Mouse (Mus musculus) layer of hippocampus, postnatal 36 days (tissue): ENCODE measurements at regions not wholly inside any gene's neighbourhood (a gene's known extent, or its start where the extent isn't known, plus 50 kb on each side); places are given as distances from the start of the nearest gene placed in this dataset.

Source experiments
- DNase-seq, 2 experiments: peaks; one replicate each; pipeline ENCODE4 v3.0.0; 2022

- DNase-seq, result no peak
These were observed 76.0 kb upstream of the Frmd4a start for GRCm38 (mm10) chr2:3941496-3941895.

GRCm38 (mm10) chr2:3947432-3947831 is 70.1 kb upstream of the Frmd4a start:
- DNase-seq, result no peak

DNA sequence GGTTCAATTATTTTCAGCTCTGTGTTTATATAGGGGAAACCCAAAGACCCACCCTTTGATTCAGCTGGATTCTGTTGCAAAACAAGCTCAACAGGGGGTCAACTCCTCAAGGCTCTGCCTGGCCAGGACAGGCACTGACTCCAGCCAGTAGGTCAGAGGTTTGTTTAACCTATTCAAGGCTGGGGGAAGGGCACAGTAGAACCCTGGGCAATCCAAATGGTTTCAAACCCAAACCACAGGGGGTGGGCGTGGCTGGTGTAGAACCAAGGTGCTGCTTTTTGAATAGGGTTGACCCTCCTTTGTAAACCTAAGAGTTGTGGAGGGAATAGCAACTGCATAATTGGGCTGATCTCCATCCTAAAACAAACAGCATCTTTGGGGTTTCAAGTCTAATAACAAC is 69.2 kb upstream of the Frmd4a start:
- no peak for DNase-seq

DNA sequence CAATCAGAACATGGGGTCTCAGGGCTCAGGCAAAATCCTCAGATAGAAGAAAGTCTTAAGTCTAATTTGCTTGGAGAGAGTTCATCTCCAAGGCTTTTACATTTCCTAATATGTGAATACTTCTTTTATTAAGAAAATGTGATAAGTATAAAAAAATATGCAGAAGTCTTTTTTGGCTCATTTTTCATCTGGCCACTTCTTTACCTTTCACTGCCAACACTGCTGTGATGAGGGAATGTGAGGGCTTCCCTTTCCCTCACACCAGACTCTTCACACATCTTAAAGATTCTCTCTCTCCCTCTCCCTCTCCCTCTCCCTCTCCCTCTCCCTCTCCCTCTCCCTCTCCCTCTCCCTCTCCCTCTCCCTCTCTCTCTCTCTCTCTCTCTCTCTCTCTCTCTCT is 60.0 kb upstream of the Frmd4a start:
- no peak for DNase-seq

DNA sequence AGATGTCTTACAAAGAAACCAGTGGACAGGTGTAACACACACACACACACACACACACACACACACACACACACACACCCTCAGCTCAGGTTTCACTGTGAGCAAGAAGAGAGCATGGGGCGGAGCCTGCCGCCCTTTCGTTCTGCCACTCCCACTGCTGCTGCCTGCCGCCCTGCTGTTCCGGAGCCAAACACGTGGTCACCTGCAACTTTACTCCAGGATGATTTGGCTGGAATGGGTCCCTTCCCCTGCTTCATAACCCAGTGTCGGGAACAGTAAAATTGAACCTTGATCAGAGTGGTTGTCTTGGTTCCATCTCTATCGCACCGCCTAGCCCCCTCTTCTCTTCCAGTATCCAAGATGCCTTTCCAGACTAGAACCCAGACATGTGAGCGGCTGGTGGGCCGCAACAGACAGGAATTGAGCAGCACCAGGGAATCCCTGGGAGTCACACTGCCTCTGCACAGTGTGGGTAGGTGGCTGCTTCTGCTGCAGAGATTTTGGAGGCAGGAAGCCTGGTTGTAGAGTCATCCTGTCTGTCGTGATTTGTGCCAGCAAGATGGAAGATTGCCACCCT is 59.4 kb upstream of the Frmd4a start:
- DNase-seq, result peak; percentile 40 to 63

- no peak for DNase-seq
These were observed 58.8 kb upstream of the Frmd4a start for GRCm38 (mm10) chr2:3958711-3959110.

- no peak for DNase-seq
These were observed 58.3 kb upstream of the Frmd4a start for GRCm38 (mm10) chr2:3959181-3959580.

DNA sequence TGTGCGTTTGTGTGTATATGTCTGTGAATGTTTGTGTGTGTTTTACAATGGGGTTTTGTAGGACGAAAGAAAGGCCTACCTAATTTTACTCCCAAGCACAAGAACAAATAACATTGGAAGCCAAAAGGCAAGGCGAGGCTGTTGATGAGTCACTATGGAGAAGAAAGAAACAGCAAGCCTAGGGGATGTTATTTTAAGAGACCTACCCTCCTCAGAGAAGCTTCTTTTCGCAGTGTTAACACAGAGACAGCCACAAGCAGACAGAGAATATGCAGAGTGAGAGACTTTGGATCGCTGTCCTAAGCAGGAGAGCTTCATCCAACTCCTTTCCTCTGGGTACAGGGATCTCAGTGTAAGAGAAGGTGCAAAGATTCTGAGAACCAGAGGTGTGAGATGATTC is 57.3 kb upstream of the Frmd4a start:
- DNase-seq, result no peak

- DNase-seq, result no peak
These were observed 53.2 kb upstream of the Frmd4a start for GRCm38 (mm10) chr2:3964351-3964750.
